Mouse (Mus musculus) cerebellum, adult 9-10 months (tissue): ENCODE measurements around the gene Cd47.

ENCODE experiments used
- DNase-seq: peaks from one replicate; pipeline ENCODE4 v3.0.0; 2022

Gene Cd47

DNA sequence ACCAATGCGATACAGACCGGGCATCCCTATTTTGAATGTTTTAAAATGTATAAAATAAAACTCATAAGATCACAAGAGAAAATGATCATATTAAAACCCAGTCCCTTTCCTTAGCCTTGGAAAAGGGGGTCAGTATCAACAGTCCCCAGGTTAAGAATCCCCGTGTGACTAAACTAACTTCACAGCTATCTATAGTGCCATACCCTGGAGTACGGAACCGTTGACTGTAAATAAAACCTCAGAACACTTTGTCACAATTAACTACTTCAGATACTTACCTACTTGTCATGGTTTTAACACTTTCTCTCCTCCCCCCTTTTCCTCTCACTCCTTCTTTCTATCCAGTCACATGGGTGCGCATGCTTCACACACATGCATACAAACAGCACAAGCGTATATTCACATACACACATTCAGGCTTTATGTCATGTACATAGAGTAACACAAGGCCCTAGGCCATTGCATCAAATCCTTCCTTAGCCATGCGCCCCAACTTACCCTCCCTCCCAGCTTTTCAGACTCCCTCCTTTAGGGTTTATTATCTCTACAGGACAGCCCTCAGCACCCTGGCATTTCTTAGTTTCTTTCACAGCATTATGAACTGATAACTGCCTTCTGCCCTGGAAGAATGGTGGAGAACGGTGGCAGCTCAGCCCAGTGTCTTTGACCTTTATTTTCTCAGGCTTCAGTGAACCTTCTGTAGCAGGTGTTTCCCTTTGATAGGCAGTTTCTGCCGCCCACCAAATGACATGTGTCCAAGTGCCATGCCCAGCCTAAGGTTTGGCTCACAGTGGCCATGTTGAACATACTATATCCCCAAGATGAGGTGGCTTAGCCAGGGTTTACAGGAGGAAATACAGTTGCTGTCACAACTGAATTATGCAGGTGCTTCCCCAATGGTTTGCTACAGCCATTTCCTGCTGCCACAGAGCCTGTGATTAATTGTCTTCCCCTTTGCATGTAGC lies at the start of gene Cd47:
Gene Cd47 (plus strand): TSS at position 937 of the 965 bp plus-strand sequence.
- no peak for DNase-seq

DNA sequence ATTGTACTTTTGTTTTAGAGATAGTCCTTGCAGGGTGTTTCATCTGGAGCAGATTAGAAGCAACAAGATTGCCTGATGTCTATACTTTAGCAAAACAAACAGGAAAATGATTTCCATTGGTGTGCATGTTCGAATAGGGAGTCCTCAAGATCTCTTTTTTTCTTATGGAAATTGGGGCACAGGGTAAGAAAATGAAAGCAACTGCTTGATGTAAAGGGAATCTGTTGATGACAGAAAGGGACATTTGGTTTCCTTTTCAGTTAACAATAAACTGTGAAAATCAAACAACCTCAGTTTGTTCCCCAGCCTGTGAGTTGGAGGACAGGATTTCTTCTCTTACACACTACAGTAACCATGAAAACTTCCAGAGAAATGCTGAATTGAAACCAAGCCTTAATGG lies 47.4 kb upstream of the Cd47 start:
- no peak for DNase-seq

DNA sequence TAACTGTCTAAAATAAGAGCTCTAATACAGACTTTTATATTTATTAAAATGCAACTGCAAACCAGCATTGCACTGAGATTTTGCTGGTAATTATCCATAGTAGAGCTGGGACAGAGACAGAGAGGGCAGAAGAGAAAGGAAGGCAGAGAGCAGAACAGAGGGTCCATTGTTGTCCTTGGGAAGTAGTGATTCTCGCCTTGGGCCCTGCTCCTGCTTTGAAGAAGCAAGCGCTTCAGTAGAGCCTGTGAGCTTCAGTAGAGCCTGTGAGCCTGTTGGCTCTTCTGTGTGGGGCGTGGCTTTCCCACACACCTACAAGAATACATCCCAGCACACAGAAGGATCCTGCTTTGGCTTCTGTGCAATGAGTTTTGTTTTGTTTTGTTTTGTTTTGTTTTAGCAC lies 47.0 kb upstream of the Cd47 start:
- no peak for DNase-seq

DNA sequence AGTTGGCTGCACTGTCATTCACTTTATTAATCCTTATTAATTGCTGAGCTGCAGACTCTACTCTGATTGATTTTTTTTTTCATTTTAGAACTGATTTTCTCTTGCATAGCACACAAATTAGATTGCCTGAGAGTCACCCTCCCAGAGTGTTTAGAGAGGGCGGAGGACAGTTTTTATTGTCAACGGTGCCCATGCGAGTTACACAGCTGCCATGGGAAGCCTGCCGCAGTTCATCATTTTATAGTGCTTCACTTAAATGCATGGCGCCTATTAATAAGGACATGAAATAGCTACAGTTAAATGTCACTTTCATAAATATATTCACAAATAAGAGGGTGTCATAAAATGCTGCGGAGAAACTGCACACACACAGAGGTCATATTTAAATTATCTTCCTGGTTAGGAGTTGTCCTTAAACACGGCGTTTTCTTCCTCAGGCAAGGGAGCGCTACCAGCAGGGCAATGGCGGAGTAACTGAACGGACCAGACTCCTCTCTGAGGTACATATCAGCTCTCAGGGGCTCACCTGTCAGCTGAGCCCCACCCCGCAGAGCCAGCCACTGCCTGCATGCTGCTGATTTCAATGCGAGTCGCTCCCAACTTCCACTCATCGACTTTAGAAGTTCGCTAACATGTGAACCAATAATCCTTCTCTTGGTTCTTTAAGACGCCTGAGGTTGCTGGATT lies 39.7 kb upstream of the Cd47 start:
- no peak for DNase-seq

DNA sequence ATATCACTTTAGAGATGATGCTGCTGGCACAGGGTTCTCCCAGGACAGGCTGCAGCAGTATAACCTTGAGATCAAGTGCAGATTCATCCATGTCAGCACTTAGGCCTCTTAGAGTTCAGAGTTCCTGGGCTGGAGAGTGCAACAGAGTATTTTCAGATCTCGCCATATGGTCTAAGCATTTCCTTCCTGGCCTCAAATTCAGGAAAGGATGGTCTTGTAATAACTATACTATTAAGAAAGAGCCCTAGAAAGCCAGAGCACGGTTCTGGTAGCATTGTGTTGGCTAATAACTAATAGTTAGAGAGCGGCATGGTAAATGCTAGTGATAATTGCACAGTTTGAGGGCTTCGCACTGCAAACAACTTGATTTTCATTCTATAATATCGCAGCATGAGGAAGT lies 38.4 kb upstream of the Cd47 start:
- no peak for DNase-seq

DNA sequence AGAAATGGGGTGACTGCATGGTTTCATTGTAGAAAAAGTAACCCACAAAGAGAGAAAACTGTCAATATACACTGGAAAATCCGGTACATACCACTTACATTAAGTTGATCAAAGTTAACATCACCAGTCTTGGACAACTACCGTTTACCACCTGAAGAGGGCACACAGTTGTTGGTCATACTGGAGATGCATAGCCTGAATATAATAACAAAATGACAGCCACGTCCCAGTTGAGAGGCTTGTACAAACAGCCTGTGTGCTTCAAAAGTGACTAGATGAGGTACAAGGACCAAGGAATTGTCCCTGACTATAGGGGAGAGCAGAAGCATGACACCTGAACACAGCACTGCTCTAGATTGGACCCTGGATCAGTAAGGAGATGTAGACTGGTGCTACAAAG lies 34.0 kb upstream of the Cd47 start:
- peak; percentile 51 for DNase-seq

DNA sequence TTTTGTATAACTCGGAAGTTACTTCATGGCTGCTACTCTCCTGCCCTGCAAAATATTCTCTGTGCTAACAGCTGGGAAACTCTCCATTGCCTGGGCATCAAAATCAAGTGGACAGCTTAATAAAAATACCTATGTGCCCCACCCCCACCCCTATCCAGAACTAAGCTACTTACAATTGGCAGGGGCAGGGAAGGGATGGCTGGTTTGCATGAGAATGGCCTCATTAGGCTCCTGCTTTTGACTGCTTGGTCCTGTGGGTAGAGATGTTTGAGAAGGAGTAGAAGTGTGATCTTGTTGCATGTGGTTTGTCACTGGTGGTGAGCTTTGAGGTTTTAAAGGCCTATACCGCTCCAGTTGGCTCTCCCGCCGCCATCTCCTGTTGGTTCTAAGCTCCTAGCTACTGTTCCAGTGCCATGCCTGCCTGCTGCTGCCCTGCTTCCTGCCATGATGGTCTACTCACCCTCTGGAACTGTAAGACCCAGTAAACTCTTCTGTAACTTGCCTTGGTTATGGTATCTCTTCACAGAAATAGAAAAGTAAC lies 31.8 kb upstream of the Cd47 start:
- DNase-seq, result no peak

DNA sequence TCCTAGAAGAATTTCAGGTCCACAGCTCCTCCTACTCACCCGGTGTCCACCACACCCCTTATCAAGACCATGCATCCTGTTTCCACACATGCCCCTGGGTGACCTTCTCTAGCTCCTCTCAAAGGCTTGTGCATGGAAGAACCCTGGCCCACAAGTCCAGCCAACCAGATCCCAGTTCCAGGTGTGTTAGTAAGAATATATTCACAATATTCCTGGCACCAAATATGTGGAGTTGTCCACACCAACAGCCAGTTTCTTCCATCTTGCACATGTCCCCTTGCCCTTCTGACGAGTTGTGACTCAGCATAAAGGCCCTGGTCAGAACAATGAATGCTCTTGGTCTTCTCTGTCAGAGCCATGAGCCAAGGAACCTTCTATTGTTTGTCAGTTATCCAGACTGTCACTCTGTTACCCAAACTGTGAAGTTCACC lies 30.5 kb upstream of the Cd47 start:
- no peak for DNase-seq

DNA sequence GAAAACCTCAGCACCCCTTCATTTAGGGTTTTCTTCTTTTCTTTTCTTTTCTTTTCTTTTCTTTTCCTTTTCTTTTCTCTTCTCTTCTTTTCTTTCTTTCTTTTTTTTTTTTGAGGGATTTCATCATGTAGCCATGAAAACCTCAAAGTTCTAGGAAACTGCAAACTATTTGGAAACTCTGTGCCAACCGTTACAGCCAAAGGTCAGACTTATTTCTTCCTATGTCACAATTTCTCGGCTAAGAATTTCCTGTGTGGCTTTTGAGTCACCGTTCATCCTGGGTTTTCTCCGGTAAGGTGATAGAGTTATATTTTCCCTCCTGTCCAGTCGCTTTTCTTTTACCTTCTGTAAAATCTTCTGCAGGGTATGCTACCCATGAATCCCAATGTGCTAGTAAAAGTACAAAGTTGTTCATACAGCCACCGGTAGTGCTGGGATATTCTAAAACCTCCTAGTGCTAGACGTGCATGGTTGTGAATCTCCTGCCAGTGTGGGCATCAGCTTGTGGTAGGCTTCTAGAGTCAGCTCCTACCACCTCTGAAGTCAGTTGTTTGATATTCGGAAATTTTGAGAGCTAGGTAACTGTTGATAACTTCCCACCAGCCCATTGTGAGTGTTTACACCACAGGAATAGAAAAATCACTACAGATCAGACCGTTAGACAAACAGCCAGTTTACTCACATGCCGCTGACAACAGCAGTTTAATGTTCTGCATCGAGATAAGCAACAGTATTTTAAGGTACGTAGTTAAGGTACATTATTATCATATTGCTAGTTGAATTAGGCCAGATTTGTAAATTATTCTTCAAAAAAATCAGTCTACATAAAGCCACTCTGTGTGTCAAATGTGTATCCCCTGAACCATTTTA lies 29.8 kb upstream of the Cd47 start:
- no peak for DNase-seq

DNA sequence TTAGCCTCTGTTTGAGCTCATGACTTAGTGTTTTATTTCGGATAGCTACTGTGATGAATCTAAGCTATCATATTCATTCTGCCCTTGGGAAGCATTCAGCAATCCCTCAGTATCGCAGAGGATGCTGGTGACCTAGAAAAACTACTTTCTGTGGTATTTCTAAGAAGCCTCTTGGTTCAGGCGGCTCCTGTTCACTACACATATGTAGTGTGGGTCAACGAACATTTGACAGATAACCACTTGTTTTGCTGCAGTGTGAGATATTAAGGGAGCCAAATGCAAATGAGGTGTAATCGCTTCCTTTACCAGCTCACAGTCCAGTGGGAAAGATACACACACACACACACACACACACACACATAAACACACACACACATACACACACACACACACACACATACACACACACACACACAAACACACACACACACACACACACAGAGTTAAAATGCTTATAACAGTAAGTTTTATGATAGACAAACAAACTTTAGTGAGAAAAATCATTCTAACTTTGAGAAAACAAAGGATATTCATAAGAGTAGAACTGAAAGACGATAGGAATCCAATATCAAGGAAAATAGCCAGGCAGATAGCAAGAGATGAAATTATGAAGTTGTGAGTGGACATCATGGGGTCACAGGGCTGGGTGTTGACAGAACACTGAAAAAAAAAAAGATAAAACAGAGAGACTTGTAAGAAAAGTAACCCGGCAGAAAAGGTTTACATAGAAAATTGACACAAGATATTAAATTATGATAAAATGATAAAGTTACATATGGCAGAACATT lies 28.5 kb upstream of the Cd47 start:
- no peak for DNase-seq

DNA sequence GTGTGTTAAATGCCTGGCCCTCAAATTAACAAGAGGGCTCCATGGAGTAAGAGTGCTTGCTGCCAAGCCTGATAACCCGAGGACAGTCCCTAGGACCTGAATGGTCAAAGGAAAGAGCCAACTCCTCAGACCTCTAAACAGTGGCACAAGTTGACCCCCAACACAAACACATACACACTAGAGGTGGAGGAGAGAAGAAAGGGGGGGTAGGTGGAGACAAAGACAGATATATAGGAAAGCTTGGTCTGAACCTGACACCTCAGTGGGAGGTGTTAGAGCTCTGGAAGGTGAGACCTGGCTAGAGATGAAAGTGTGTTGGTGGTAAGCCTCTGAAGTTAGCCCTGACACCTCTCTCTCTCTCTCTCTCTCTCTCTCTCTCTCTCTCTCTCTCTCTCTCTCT lies 27.8 kb upstream of the Cd47 start:
- no peak for DNase-seq

DNA sequence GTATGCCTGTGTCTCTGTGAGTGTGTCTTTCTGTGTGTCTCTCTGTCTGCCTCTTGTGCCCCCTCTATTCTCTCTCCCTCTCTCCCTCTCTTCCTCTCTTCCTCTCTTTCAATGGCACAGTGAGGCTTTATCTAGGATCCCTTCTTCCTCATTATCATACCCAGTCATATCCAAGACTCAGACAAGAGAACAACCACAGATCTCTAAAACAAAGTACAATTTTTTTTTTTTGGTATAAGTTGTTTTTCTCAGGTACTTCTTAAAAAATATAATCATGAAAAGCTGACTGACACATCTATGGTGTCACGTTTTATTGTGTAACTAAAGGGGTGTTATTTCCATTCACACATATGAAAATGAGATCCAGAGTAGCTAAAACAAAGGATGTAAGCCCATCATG lies 27.3 kb upstream of the Cd47 start:
- DNase-seq, result no peak

DNA sequence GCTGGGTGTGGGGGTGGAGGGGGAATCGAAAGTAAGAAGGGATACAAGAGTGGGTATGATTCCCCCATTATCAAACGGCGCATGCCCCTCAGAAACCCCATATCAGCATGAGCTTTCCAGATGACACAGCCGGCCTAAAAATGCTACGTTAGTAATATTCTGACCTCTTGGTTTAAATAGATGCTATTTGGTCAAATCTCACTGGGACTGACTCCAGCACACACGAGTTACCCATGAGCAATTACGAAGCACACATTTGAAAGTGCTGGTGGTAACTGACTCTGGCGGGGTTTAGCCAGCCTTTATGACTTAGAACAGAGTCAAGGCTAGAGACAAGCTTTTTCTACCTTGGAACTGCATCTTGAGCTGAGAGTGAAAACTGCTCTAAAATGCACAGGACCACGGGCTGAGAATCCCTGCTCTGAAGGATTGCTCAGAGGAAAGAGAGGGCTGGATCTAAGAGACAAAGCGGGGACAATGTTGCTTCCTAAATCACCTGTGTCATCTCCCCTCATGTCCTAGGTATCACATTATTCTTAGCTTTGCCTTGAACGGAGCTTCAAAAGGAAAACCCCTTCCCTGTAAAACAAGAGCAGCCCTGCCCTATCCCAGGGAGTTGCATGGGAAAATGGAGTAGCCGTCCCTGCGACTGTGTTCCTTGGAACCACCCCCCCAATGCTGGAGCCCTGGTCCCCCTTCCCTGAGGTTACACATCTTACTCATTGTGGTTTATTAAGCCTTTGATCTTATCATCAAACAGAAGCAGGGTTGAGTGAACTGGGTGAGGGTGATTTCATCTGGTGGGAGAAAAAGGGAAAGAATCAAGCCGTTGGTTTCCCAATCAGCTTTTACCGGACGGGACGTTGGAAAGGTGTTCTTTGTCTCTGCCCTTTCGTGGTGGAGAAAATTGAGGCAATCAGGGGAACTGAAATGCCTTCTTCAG lies 26.0 kb upstream of the Cd47 start:
- no peak for DNase-seq

DNA sequence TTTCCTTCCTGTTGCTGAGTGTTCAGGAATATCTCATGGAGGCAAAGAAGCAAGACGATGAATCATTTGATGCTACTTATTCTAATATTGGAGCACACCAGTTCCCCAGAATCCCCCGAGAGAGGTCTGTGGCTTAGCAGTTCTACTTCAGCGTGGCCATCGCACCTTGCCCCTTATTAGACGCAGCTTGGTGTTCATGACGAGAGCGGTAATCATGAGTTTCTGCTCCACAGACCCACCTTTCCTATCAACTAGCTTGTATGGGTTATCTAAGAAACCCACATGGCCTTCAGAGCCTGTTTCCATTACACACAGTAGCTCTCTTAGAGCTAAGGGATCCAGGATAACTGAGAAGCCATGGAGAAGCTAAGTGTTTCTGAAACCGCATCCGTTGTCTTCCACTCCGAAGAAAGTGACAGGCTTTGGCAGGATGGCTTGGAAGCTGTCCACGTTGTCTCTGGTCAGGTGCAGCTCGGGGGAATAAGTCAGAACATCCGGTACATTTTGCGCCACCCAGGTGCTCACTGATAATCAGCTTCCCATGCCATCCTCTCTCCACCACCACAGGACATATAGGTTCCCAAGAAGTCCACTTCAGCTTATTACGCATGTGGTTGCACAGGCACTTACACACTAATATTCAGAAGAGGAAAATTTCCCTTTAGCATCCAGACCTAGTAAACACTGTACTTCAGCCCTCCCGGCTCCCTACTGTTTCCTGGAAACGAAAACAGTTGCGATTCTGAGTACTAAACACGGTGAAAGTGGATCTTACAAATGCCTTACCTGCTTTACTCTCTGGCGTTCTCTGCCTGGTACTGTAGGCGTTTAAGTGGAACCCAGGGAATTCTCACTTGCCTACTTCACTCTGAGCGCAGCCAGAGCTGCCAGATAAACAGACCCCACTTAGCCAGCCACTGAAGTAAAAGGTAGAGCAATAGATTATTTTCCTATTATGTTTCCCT lies 25.0 kb upstream of the Cd47 start:
- peak; percentile 62 for DNase-seq

DNA sequence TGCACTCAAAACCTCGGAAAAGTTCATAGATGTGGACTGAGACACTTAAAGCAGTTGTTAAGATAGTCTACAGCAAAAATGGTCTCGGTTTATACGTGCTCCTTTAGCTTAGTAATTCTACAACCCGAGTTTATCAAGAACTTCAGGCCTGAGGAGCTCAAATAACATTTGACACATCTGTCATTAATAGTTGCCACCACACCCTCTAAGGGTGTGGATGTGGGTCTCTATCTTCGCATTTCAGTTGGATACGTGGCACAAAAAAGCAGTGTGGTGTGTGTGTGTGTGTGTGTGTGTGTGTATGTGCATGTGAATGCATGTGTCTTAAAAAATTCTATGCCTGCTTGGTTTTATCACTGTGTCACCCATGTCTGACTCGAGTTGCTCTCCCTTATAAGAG lies 23.4 kb upstream of the Cd47 start:
- DNase-seq, result no peak

DNA sequence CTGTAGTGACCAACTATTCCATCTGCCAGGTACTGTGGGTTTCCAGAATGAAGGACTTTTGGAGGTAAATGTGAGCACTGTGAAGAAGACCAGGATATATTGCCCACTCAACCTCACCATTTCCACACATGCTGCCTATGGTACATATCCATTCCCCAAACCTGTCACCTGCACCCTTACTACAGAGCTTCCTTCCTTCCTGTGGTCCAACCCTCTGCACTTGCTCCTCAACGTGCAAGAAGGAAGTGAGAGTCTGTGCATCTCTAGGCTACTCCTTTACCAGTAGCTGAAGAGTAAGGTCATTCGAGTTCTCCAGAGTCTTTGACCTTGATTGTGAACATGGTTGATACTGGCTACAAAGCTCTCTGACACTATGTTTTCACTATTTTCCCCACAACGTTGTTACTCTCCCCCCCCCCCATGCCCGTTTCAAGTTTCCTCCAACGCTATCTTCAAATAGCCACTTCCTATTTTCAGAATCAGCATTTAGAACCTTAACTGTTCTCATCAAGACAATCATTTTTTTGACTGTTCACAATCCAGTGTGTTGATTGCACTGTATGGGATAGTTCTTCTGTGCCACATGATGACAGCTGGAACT lies 18.7 kb upstream of the Cd47 start:
- no peak for DNase-seq

DNA sequence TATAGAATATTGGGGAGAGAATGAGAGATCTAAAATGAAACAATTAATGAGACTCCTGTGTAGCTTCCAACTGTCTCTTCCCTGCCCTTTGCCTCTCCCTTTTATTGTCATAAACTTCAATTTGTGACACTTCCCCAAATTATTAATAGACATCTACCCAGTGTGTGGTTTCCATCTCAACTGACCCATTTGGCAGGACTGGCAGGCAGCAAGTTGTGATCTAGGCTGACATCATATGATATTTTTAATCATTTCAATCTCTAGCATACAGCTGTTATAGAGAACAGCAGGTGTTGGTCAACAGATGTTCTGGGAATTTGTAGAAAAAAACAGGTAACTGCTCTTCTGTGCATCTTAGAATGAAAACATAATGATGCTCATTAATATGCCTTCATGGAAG lies 17.0 kb upstream of the Cd47 start:
- peak; percentile 31 for DNase-seq

DNA sequence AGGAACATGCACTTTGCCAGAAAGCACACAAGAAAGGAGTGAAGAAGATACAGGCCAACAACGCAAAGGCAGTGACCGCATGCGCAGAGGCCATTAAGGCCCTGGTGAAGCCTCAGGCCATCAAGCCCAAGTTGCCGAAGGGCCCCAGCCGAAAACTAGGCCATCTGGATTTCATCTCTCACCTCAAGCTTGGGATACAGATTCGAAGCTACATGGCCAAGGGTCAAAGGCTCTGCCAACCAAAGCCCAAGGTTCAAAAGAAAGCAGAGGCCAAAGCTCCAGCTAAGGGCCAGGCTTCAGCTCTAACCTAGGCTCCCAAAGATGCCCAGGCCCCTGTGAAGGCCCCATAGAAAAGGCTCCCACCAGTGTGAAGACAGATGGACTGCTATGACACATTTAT lies 14.2 kb upstream of the Cd47 start:
- no peak for DNase-seq

DNA sequence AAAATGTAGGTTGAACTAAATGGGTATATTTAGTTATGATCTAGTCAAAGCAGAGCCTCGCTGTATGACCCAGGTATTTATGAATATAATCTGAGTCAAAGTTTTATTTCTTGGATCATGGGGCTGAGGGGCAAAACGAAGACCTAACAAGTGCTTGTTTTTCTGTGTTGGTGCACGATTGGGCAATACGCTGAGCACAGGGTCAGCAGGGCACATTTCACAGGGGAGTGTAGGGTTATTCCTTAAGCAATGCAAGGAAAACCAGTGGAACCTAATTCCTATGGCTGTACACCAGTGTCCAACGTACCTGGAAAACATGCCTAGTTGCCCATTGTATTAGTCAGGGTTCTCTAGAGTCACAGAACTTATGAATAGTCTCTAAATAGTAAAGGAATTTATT lies 12.6 kb upstream of the Cd47 start:
- DNase-seq, result no peak
